Mouse (Mus musculus): ENCODE measurements around the gene Lrch4. TPM values are rescaled to one million over a fixed set of nuclear protein-coding genes. Genes with fewer than 3 reads are reported as not detected.

Gene Lrch4
- polyA plus RNA-seq, 1 experiment from 2014 or later = 16.0 TPM

GRCm38 (mm10) chr5:137600281-137600618 is 28.7 kb upstream of the Lrch4 start:
- Histone ChIP-seq H3K9me3 (replicated peaks) (no peaks in the 10 kb centered on the region), H3K27ac (replicated peaks) (peak overlapping the region; percentile 92), H3K4me1 (peaks cover 30% of the 10 kb centered on the region), H3K4me3 (replicated peaks) (peak overlapping the region; percentile 85), H3K4me2 (peak overlapping the region; percentile 90), H3K9ac (replicated peaks) (peak overlapping the region; percentile 87), H3K36me3 (peaks cover 12% of the 10 kb centered on the region), H3K27me3 (replicated peaks) (no peaks in the 10 kb centered on the region)
- WGBS = 2% methylated on average over 19 of the region's 19 CpGs
- no peak for ATAC-seq (ENCODE audit: low FRiP score)

GRCm38 (mm10) chr5:137600619-137601364 is 28.1 kb upstream of the Lrch4 start, which contains the start of gene Mospd3:
Gene Mospd3, minus strand, starts transcription at chr5:137601058.
- peaks cover 9% of the 10 kb centered on the region for H3K36me3 ChIP-seq
- peaks cover 30% of the 10 kb centered on the region for H3K4me1 ChIP-seq
- peak; percentile 96 for ATAC-seq (ENCODE audit: low FRiP score)
- WGBS = under 1% methylated on average over 41 of the region's 41 CpGs
- no peaks in the 10 kb centered on the region for H3K27me3 ChIP-seq (replicated peaks)
- H3K9me3 ChIP-seq (replicated peaks) = no peaks in the 10 kb centered on the region
- peak within 1 kb of the TSS; percentile 85 for H3K4me3 ChIP-seq (replicated peaks)
- H3K9ac ChIP-seq (replicated peaks) = peak within 1 kb of the TSS; percentile 87
- H3K27ac ChIP-seq (replicated peaks) = peak within 1 kb of the TSS; percentile 92
- H3K4me2 ChIP-seq = peak within 1 kb of the TSS; percentile 90

GRCm38 (mm10) chr5:137601365-137601729 is 27.6 kb upstream of the Lrch4 start:
- Histone ChIP-seq H3K9ac (replicated peaks) (peak overlapping the region; percentile 42), H3K4me2 (peak overlapping the region; percentile 90), H3K4me3 (replicated peaks) (peak overlapping the region; percentile 85), H3K27me3 (replicated peaks) (no peaks in the 10 kb centered on the region), H3K4me1 (peaks cover 30% of the 10 kb centered on the region), H3K9me3 (replicated peaks) (no peaks in the 10 kb centered on the region), H3K27ac (replicated peaks) (peak overlapping the region; percentile 92), H3K36me3 (peaks cover 9% of the 10 kb centered on the region)
- under 1% methylated on average over 22 of the region's 22 CpGs for WGBS
- ATAC-seq (ENCODE audit: low FRiP score) = no peak

- ATAC-seq (ENCODE audit: low FRiP score) = no peak
- H3K4me1 ChIP-seq = peaks cover 20% of the 10 kb centered on the region
- H3K27ac ChIP-seq (replicated peaks) = no peak overlapping the region
- peaks cover 13% of the 10 kb centered on the region for H3K27me3 ChIP-seq (replicated peaks)
- no peaks in the 10 kb centered on the region for H3K36me3 ChIP-seq
- peak overlapping the region; percentile 17; the same call in 1 of the 2 replicates for H3K9ac ChIP-seq (replicated peaks)
- no peaks in the 10 kb centered on the region for H3K9me3 ChIP-seq (replicated peaks)
- peak overlapping the region; percentile 47 for H3K4me2 ChIP-seq
- no peak overlapping the region for H3K4me3 ChIP-seq (replicated peaks)
- 13% methylated on average over 26 of the region's 26 CpGs for WGBS
These were observed 20.9 kb upstream of the Lrch4 start for GRCm38 (mm10) chr5:137607860-137608653.

- ATAC-seq (ENCODE audit: low FRiP score) = no peak
- H3K4me3 ChIP-seq (replicated peaks) = no peak overlapping the region
- H3K4me2 ChIP-seq = peak overlapping the region; percentile 47
- H3K36me3 ChIP-seq = no peaks in the 10 kb centered on the region
- H3K27me3 ChIP-seq (replicated peaks) = peaks cover 13% of the 10 kb centered on the region
- peak overlapping the region; percentile 17; the same call in 1 of the 2 replicates for H3K9ac ChIP-seq (replicated peaks)
- H3K27ac ChIP-seq (replicated peaks) = no peak overlapping the region
- WGBS = 20% methylated on average over 23 of the region's 23 CpGs
- peaks cover 20% of the 10 kb centered on the region for H3K4me1 ChIP-seq
- H3K9me3 ChIP-seq (replicated peaks) = no peaks in the 10 kb centered on the region
These were observed 20.2 kb upstream of the Lrch4 start for GRCm38 (mm10) chr5:137608654-137609190.

- Histone ChIP-seq H3K4me3 (replicated peaks) (no peak overlapping the region), H3K4me2 (0 out of 2 replicates have a peak overlapping the region, but pooled peaks have one; percentile 47), H3K27me3 (replicated peaks) (peaks cover 13% of the 10 kb centered on the region), H3K36me3 (no peaks in the 10 kb centered on the region), H3K4me1 (peaks cover 20% of the 10 kb centered on the region), H3K27ac (replicated peaks) (no peak overlapping the region), H3K9ac (replicated peaks) (no peak overlapping the region), H3K9me3 (replicated peaks) (no peaks in the 10 kb centered on the region)
- WGBS = 56% methylated on average over 3 of the region's 3 CpGs
- ATAC-seq (ENCODE audit: low FRiP score) = no peak
These were observed 19.6 kb upstream of the Lrch4 start for GRCm38 (mm10) chr5:137609292-137609691.

- H3K4me1 ChIP-seq = peaks cover 20% of the 10 kb centered on the region
- H3K36me3 ChIP-seq = no peaks in the 10 kb centered on the region
- H3K4me3 ChIP-seq (replicated peaks) = peak overlapping the region; percentile 22
- no peaks in the 10 kb centered on the region for H3K9me3 ChIP-seq (replicated peaks)
- no peak overlapping the region for H3K9ac ChIP-seq (replicated peaks)
- peak overlapping the region; percentile 69; the same call in 1 of the 2 replicates for H3K27ac ChIP-seq (replicated peaks)
- H3K27me3 ChIP-seq (replicated peaks) = peaks cover 13% of the 10 kb centered on the region
- H3K4me2 ChIP-seq = peak overlapping the region; percentile 24
- no peak for ATAC-seq (ENCODE audit: low FRiP score)
- WGBS = 73% methylated on average over 4 of the region's 4 CpGs
These were observed 18.9 kb upstream of the Lrch4 start for GRCm38 (mm10) chr5:137610056-137610455.

GRCm38 (mm10) chr5:137610548-137611244 is 18.2 kb upstream of the Lrch4 start:
- Histone ChIP-seq H3K4me2 (peak overlapping the region; percentile 24), H3K4me1 (peaks cover 20% of the 10 kb centered on the region), H3K36me3 (no peaks in the 10 kb centered on the region), H3K9ac (replicated peaks) (no peak overlapping the region), H3K4me3 (replicated peaks) (peak overlapping the region; percentile 22), H3K27me3 (replicated peaks) (peaks cover 13% of the 10 kb centered on the region), H3K27ac (replicated peaks) (peak overlapping the region; percentile 69), H3K9me3 (replicated peaks) (no peaks in the 10 kb centered on the region)
- WGBS = 22% methylated on average over 12 of the region's 12 CpGs
- no peak for ATAC-seq (ENCODE audit: low FRiP score)

GRCm38 (mm10) chr5:137611245-137611602 is 17.7 kb upstream of the Lrch4 start:
- Histone ChIP-seq H3K9ac (replicated peaks) (no peak overlapping the region), H3K4me3 (replicated peaks) (0 out of 2 replicates have a peak overlapping the region, but pooled peaks have one; percentile 3), H3K36me3 (no peaks in the 10 kb centered on the region), H3K27me3 (replicated peaks) (peaks cover 13% of the 10 kb centered on the region), H3K4me1 (peaks cover 20% of the 10 kb centered on the region), H3K4me2 (peak overlapping the region; percentile 24), H3K9me3 (replicated peaks) (no peaks in the 10 kb centered on the region), H3K27ac (replicated peaks) (peak overlapping the region; percentile 69)
- WGBS = 25% methylated on average over 6 of the region's 6 CpGs
- ATAC-seq (ENCODE audit: low FRiP score) = no peak

- Histone ChIP-seq H3K27ac (replicated peaks) (no peak overlapping the region), H3K36me3 (no peaks in the 10 kb centered on the region), H3K9ac (replicated peaks) (no peak overlapping the region), H3K4me1 (peaks cover 17% of the 10 kb centered on the region), H3K9me3 (replicated peaks) (no peaks in the 10 kb centered on the region), H3K4me2 (no peak overlapping the region), H3K4me3 (replicated peaks) (no peak overlapping the region), H3K27me3 (replicated peaks) (peaks cover 7% of the 10 kb centered on the region; the same call in 1 of the 2 replicates)
- 81% methylated on average over 5 of the region's 5 CpGs for WGBS
- ATAC-seq (ENCODE audit: low FRiP score) = no peak
These were observed 15.8 kb upstream of the Lrch4 start for GRCm38 (mm10) chr5:137613076-137613475.

- Histone ChIP-seq H3K27me3 (replicated peaks) (peaks cover 5% of the 10 kb centered on the region; the same call in 1 of the 2 replicates), H3K4me1 (peaks cover 12% of the 10 kb centered on the region), H3K27ac (replicated peaks) (no peak within 1 kb of the TSS), H3K36me3 (no peaks in the 10 kb centered on the region), H3K4me2 (no peak within 1 kb of the TSS), H3K4me3 (replicated peaks) (no peak within 1 kb of the TSS), H3K9me3 (replicated peaks) (no peaks in the 10 kb centered on the region), H3K9ac (replicated peaks) (no peak within 1 kb of the TSS)
- WGBS = 63% methylated on average over 11 of the region's 11 CpGs
- no peak for ATAC-seq (ENCODE audit: low FRiP score)
These were observed 15.4 kb upstream of the Lrch4 start, which contains the start of gene Pcolce for GRCm38 (mm10) chr5:137613550-137613949. Gene Pcolce, minus strand, starts transcription at chr5:137613784.

Data from neural tube, embryonic 15.5 days (tissue).